Mouse (Mus musculus): ENCODE measurements around the gene Tns2. TPM values are rescaled to one million over a fixed set of nuclear protein-coding genes. Genes with fewer than 3 reads are reported as not detected.
"Not testable (repeated sequence)": the region's sequence is repeated elsewhere in the genome, so short reads cannot be mapped to it uniquely, and the experiment has no call there.

Gene Tns2
- polyA plus RNA-seq, 1 experiment: 90.1 TPM

- Histone ChIP-seq H3K4me3 (ENCODE audit: insufficient read depth, low read depth, low read length) (peak overlapping the region; percentile 96), H3K4me1 (ENCODE audit: control insufficient read depth, insufficient read depth, insufficient read length, low read length) (peaks cover 5% of the 10 kb centered on the region), H3K27ac (replicated peaks; ENCODE audit: low read depth, low read length) (no peak overlapping the region)
Measured at GRCm38 (mm10) chr15:102135522-102136128, 35.4 kb downstream of the Tns2 start.

- Histone ChIP-seq H3K4me1 (ENCODE audit: control insufficient read depth, insufficient read depth, insufficient read length, low read length) (peaks cover 5% of the 10 kb centered on the region), H3K27ac (replicated peaks; ENCODE audit: low read depth, low read length) (no peak within 1 kb of the TSS), H3K4me3 (ENCODE audit: insufficient read depth, low read depth, low read length) (peak within 1 kb of the TSS; percentile 96)
Measured at GRCm38 (mm10) chr15:102136129-102136758, 36.0 kb downstream of the Tns2 start, which contains the start of gene Spryd3. TSS of gene Spryd3 (minus strand) at chr15:102136234.

GRCm38 (mm10) chr15:102141120-102141519, 40.9 kb downstream of the Tns2 start:
- no peak overlapping the region for H3K27ac ChIP-seq (replicated peaks; ENCODE audit: low read depth, low read length)
- H3K4me3 ChIP-seq (ENCODE audit: insufficient read depth, low read depth, low read length): no peak overlapping the region
- H3K4me1 ChIP-seq (ENCODE audit: control insufficient read depth, insufficient read depth, insufficient read length, low read length): no peaks in the 10 kb centered on the region

- no peaks in the 10 kb centered on the region for H3K4me1 ChIP-seq (ENCODE audit: control insufficient read depth, insufficient read depth, insufficient read length, low read length)
- H3K4me3 ChIP-seq (ENCODE audit: insufficient read depth, low read depth, low read length): no peak overlapping the region
- no peak overlapping the region for H3K27ac ChIP-seq (replicated peaks; ENCODE audit: low read depth, low read length)
Measured at GRCm38 (mm10) chr15:102142914-102143912, 43.0 kb downstream of the Tns2 start.

DNA sequence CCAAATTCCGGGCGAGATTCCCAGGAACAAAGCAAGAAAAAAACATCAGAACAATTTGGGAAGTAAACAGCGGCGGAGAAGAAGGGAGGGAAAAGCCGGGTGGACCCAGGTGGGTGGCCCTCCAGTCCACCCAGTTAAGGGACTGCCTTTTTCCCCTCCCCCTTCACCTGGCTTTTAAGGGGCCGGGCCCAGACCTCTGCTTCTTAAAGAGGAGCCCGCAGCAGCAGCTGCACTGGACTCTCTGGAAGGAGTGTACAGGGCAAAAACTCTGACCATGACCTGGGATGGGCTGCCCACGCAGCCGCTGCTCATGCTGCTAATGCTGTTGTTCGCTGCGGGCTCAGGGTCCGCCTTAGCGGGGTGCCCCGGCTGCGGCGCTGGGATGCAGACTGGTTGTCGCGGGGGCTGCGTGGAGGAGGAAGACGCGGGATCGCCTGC, 44.1 kb downstream of the Tns2 start, which contains the start of gene Igfbp6:
Gene Igfbp6 (plus strand): TSS at position 89 of the 438 bp plus-strand sequence.
- H3K4me1 ChIP-seq (ENCODE audit: control insufficient read depth, insufficient read depth, insufficient read length, low read length): no peaks in the 10 kb centered on the region
- no peak within 1 kb of the TSS for H3K27ac ChIP-seq (replicated peaks; ENCODE audit: low read depth, low read length)
- H3K4me3 ChIP-seq (ENCODE audit: insufficient read depth, low read depth, low read length): peak within 1 kb of the TSS; percentile 29

GRCm38 (mm10) chr15:102144726-102145125, 44.5 kb downstream of the Tns2 start:
- Histone ChIP-seq H3K4me1 (ENCODE audit: control insufficient read depth, insufficient read depth, insufficient read length, low read length) (no peaks in the 10 kb centered on the region), H3K27ac (replicated peaks; ENCODE audit: low read depth, low read length) (no peak overlapping the region), H3K4me3 (ENCODE audit: insufficient read depth, low read depth, low read length) (peak overlapping the region; percentile 29; the same call in 1 of the 2 replicates)

GRCm38 (mm10) chr15:102145330-102145729, 45.1 kb downstream of the Tns2 start:
- H3K4me3 ChIP-seq (ENCODE audit: insufficient read depth, low read depth, low read length): peak overlapping the region; percentile 29
- H3K27ac ChIP-seq (replicated peaks; ENCODE audit: low read depth, low read length): no peak overlapping the region

GRCm38 (mm10) chr15:102146089-102146488, 45.9 kb downstream of the Tns2 start:
- Histone ChIP-seq H3K27ac (replicated peaks; ENCODE audit: low read depth, low read length) (no peak overlapping the region), H3K4me3 (ENCODE audit: insufficient read depth, low read depth, low read length) (no peak overlapping the region), H3K4me1 (ENCODE audit: control insufficient read depth, insufficient read depth, insufficient read length, low read length) (no peaks in the 10 kb centered on the region)

More at GRCm38 (mm10) chr15:102145330-102145729, 45.1 kb downstream of the Tns2 start:
- no peaks in the 10 kb centered on the region for H3K4me1 ChIP-seq (ENCODE audit: control insufficient read depth, insufficient read depth, insufficient read length, low read length)

DNA sequence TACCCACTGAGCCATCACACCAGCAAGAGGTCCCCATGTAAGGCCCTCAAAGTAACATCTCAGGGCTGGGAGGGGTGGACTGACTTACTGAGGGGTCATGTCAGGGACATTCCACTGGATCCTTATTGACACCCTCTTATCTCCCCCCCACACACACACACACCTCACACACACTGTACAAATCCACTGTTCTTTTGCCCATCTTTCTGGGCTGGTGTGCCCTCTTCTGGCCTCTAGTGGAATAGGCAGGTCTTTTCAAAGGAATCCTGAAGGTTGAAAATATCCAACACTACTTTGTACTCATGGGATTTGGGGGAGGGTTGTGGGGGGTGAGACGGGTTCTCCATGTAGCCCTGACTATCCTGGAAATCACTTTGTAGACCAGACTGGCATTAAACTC, 46.7 kb downstream of the Tns2 start:
- Histone ChIP-seq H3K4me3 (ENCODE audit: insufficient read depth, low read depth, low read length) (no peak overlapping the region), H3K4me1 (ENCODE audit: control insufficient read depth, insufficient read depth, insufficient read length, low read length) (no peaks in the 10 kb centered on the region), H3K27ac (replicated peaks; ENCODE audit: low read depth, low read length) (no peak overlapping the region)

DNA sequence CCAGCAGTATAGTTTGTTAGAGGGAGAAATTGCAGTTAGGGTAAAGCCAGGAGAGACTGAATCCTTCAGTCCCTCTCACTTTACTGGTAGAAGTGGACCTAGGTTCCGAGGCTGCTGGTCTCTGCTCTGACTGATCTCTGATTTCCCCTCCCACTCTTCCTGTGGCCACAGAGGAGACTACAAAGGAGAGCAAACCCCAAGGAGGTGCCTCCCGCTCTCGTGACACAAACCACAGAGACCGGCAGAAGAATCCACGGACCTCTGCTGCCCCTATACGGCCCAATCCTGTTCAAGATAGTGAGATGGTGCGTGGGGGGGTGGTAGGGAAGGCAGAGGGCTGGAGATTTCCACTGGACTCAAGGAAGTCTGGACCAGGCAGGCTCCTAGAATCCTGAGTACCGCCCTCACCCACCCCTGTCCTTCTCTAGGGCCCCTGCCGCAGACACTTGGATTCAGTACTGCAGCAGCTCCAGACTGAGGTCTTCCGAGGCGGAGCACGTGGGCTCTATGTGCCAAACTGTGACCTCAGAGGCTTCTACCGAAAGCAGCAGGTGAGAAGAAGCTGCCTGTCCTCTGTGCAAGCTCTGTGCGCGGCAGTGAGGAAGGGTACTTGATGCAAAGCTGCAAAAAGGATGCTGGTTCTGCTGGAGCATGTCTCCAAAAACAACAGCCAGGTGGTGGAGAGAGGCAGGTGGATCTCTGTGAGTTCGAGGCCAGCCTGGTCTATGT, 47.6 kb downstream of the Tns2 start:
- Histone ChIP-seq H3K4me1 (ENCODE audit: control insufficient read depth, insufficient read depth, insufficient read length, low read length) (no peaks in the 10 kb centered on the region), H3K27ac (replicated peaks; ENCODE audit: low read depth, low read length) (no peak overlapping the region), H3K4me3 (ENCODE audit: insufficient read depth, low read depth, low read length) (no peak overlapping the region)

DNA sequence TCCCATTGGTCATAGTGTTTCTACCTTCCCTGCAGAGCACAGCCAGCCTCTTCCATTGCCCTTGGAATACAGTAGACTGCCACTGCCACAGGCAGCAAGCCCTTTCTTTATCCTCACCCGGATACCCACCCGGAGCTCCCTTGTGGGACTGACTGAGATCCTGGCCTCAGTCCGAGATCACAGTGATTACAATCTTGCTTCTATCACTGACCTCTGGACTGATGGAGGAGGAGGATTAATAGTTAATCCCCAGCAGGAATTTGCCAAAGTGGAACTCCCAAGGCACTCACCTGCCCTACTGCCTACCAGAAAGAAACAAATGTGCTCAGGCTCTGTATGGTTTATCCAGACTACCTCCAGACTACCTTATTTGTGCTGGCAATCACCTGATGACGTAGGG, 49.3 kb downstream of the Tns2 start:
- Histone ChIP-seq H3K4me1 (ENCODE audit: control insufficient read depth, insufficient read depth, insufficient read length, low read length) (no peaks in the 10 kb centered on the region), H3K27ac (replicated peaks; ENCODE audit: low read depth, low read length) (no peak overlapping the region), H3K4me3 (ENCODE audit: insufficient read depth, low read depth, low read length) (no peak overlapping the region)

DNA sequence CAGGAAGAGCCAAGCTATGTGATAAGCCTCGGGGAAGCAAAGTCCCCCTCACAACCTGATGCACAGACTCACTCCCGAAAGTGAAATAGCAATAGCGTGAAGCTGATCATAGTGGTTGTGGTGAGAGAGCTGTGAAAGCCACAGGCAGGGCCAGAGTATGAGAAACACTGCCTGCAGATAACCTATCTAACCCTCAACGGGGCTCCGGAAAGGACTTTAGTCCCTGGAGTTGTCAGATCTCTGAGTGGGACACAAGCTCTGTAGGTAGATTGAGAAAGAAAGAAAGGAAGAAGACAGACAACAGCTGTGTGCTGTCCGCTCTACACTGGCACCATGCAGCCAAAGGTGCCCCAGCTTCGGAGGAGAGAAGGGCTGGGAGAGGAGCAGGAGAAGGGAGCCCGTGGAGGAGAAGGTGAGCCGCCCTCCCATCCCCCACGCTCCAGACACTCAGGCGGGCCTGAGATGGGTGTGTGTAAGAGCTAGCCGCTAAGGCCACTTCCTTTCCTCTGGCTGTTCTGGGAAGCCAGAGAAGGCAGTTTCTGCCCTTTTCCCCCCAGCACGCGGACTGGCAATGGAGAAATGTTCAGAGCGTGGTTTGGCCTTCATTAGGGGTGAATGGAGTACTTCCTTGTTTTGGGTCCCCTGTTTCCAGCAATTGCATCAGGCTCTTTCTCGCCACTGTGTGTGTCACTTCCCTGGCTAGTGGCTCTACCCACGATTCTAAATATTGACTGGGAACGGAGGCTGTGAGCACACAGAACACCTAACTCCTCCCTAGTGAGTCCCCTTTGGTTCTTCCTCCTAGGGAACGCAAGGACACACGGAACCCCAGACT, 50.3 kb downstream of the Tns2 start, which contains the start of gene Soat2:
Gene Soat2 (plus strand): TSS at position 226 of the 835 bp plus-strand sequence.
- Histone ChIP-seq H3K4me3 (ENCODE audit: insufficient read depth, low read depth, low read length) (no peak within 1 kb of the TSS), H3K4me1 (ENCODE audit: control insufficient read depth, insufficient read depth, insufficient read length, low read length) (no peaks in the 10 kb centered on the region), H3K27ac (replicated peaks; ENCODE audit: low read depth, low read length) (peak within 1 kb of the TSS; percentile 55; the same call in 1 of the 2 replicates)

DNA sequence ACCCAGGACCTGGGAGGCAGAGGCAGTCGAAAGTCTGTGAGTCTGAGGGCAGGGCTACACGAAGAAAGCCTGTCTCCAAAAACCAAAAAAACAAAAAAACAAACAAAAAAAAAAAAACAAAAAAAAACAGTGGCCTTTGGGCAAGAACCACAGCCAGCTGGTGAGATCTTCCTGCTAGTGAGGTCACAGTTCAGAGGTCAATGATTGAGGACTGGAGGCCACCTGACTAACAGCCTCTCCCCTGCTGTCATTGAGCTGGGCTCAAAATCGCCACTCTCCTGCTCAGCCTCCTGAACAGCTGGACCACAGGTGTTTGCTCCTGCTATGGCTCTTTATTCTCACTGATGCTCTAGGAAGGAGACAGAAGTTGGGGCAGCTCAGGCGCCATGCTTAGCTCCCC, 52.4 kb downstream of the Tns2 start:
- Histone ChIP-seq H3K4me3 (ENCODE audit: insufficient read depth, low read depth, low read length) (no peak overlapping the region), H3K4me1 (ENCODE audit: control insufficient read depth, insufficient read depth, insufficient read length, low read length) (no peaks in the 10 kb centered on the region), H3K27ac (replicated peaks; ENCODE audit: low read depth, low read length) (no peak overlapping the region)

DNA sequence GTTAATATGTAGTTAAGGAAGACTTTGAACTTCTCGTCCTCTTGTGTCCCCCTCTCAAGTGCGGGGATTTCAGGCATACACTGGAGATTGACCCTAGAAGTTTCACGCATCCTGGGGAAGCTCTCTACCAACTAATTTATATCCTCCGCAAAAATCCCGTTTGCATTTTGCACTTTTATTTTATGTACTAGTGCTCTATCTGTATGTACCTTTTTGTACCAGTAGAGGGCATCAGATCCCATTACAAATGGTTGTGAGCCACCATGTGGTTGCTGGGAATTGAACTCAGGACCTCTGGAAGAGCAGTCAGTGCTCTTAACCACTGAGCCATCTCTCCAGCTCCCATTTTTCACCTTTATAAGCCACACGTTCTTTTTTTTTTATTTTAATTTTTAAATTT, 54.8 kb downstream of the Tns2 start:
- not testable (repeated sequence) for H3K4me1 ChIP-seq (ENCODE audit: control insufficient read depth, insufficient read depth, insufficient read length, low read length); H3K4me3 ChIP-seq (ENCODE audit: insufficient read depth, low read depth, low read length); H3K27ac ChIP-seq (replicated peaks; ENCODE audit: low read depth, low read length)
